ENCODE assay signal across 36 mouse cellular contexts in genomic region chr2:127318136-127318535, GRCm38 (mm10). TPM values are rescaled to one million over a fixed set of nuclear protein-coding genes. Genes with fewer than 3 reads are reported as not detected.
DNase-seq lines count a peak whose midpoint lies in the region; ATAC-seq and TF ChIP-seq lines count a peak whose summit lies in the region.
"Had no signal": no experiment of that assay in that cellular context is flagged by ENCODE, and none has a peak within 500 bp of the region (broad histone marks: within the 10 kb centered on the region; RNA-seq: fewer than 3 reads in every experiment).

No protein-coding gene starts in this region.

- no peak overlapping the region for H3K4me2 ChIP-seq in intestine, embryonic 15.5 days (replicated peaks)
- H3K4me2 ChIP-seq in stomach, postnatal 0 days (replicated peaks; ENCODE audit: low read depth) = no peak overlapping the region
- H3K4me2 ChIP-seq: embryonic facial prominence, embryonic 13.5 days; forebrain, embryonic 12.5 days; heart, embryonic 11.5 days; midbrain, embryonic 12.5 days; neural tube, embryonic 13.5 days had no signal

- 83% methylated on average over 4 of the region's 4 CpGs for WGBS in intestine, embryonic 15.5 days
- 83% methylated on average over 4 of the region's 4 CpGs for WGBS in stomach, postnatal 0 days

- H3K36me3 ChIP-seq in intestine, embryonic 15.5 days = no peaks in the 10 kb centered on the region
- H3K36me3 ChIP-seq in stomach, postnatal 0 days (ENCODE audit: control insufficient read depth, insufficient read depth, low read length) = no peaks in the 10 kb centered on the region
- H3K36me3 ChIP-seq: embryonic facial prominence, embryonic 13.5 days; forebrain, embryonic 12.5 days; hindbrain, embryonic 10.5 days; midbrain, embryonic 12.5 days; neural tube, embryonic 13.5 days had no signal

- no peak for TF ChIP-seq EP300 in stomach, postnatal 0 days (optimal IDR thresholded peaks at IDR 0.05)

- H3K4me1 ChIP-seq in intestine, embryonic 15.5 days (replicated peaks) = no peaks in the 10 kb centered on the region
- H3K4me1 ChIP-seq in stomach, postnatal 0 days (replicated peaks; ENCODE audit: control insufficient read depth, insufficient read depth) = no peaks in the 10 kb centered on the region
- H3K4me1 ChIP-seq: embryonic facial prominence, embryonic 13.5 days; forebrain, embryonic 12.5 days; midbrain, embryonic 12.5 days; neural tube, embryonic 13.5 days had no signal

- ATAC-seq in monocyte, adult 5-6 weeks (replicated peaks; ENCODE audit: insufficient number of reproducible peaks, low FRiP score, low TSS enrichment, poor library complexity, severe bottlenecking) = peak; percentile 29; the same call in 1 of the 2 replicates
- ATAC-seq in intestine, embryonic 15.5 days = no peak
- ATAC-seq in stomach, postnatal 0 days (ENCODE audit: low FRiP score, low TSS enrichment) = no peak
- ATAC-seq: hindbrain, postnatal 0 days had no signal

- no peaks in the 10 kb centered on the region for H3K9me3 ChIP-seq in intestine, embryonic 15.5 days
- no peaks in the 10 kb centered on the region for H3K9me3 ChIP-seq in stomach, postnatal 0 days (ENCODE audit: control insufficient read depth, low read length)
- H3K9me3 ChIP-seq: embryonic facial prominence, embryonic 13.5 days; forebrain, embryonic 12.5 days; hindbrain, embryonic 10.5 days; midbrain, embryonic 12.5 days; neural tube, embryonic 13.5 days had no signal

- no peak overlapping the region for H3K27ac ChIP-seq in intestine, embryonic 15.5 days
- no peak overlapping the region for H3K27ac ChIP-seq in stomach, postnatal 0 days (replicated peaks)
- H3K27ac ChIP-seq: embryonic facial prominence, embryonic 13.5 days; forebrain, embryonic 12.5 days; hindbrain, embryonic 10.5 days; hindbrain, postnatal 0 days; layer of hippocampus, adult 2 months; midbrain, embryonic 12.5 days; neural tube, embryonic 13.5 days had no signal

- intact Hi-C loops in heart, postnatal 10 days (cut with DNase I) = no loop called here

- H3K9ac ChIP-seq in intestine, embryonic 15.5 days = no peak overlapping the region
- H3K9ac ChIP-seq in stomach, postnatal 0 days (ENCODE audit: low read length) = no peak overlapping the region
- H3K9ac ChIP-seq: embryonic facial prominence, embryonic 13.5 days; forebrain, embryonic 12.5 days; midbrain, embryonic 12.5 days; neural tube, embryonic 13.5 days had no signal

- no peaks in the 10 kb centered on the region for H3K27me3 ChIP-seq in intestine, embryonic 15.5 days (replicated peaks)
- H3K27me3 ChIP-seq in stomach, postnatal 0 days (ENCODE audit: control insufficient read depth, insufficient read depth, low read length) = no peaks in the 10 kb centered on the region
- H3K27me3 ChIP-seq: embryonic facial prominence, embryonic 13.5 days; forebrain, embryonic 12.5 days; midbrain, embryonic 12.5 days; neural tube, embryonic 13.5 days had no signal

- TF ChIP-seq CTCF in stomach, postnatal 0 days (IDR thresholded peaks at IDR 0.05; ENCODE audit: low read depth) = no peak

- peak; percentile 74 for DNase-seq in heart, adult 11 months
- no peak for DNase-seq in heart, postnatal 10 days
- peak; percentile 45 to 58 for DNase-seq in CD8-positive naive resting alpha-beta T cell, adult 2 months (ENCODE audit: low read depth in 2 of 2, low spot score in 2 of 2)
- DNase-seq in thymus, postnatal 25 days = peak; percentile 47
- no peak for DNase-seq in kidney, adult 11 months
- no peak for DNase-seq in stomach, postnatal 0 days (ENCODE audit: low spot score)
- DNase-seq: adrenal gland, postnatal 10 days; cerebellum, adult 18-20 months; cerebellum, postnatal 36 days; embryo, embryonic 11 days; kidney, postnatal 25 days; lung, adult 2 months; lung, postnatal 14 days; right cerebral cortex, postnatal 4 days had no signal

- no peak overlapping the region for H3K4me3 ChIP-seq in intestine, embryonic 15.5 days (replicated peaks)
- no peak overlapping the region for H3K4me3 ChIP-seq in stomach, postnatal 0 days (ENCODE audit: low read depth, low read length)
- H3K4me3 ChIP-seq: embryonic facial prominence, embryonic 13.5 days; erythroblast, embryonic 14.5 days; forebrain, embryonic 12.5 days; hindbrain, embryonic 10.5 days; layer of hippocampus, adult 2 months; midbrain, embryonic 12.5 days; neural tube, embryonic 13.5 days had no signal

RNA-seq across cellular contexts. Expression of gene Dusp2, which starts 17.8 kb away (rescaled TPM):
- total RNA-seq in heart, postnatal 10 days (2021) = 1 to 10 TPM; 1.2 to 1.8 TPM
- total RNA-seq in monocyte, adult 5-6 weeks (2017) = 141 to 443 TPM (median 158 TPM) in 3 replicates
- 4.5 and 5.2 TPM in 2 replicates for polyA plus RNA-seq in intestine, embryonic 15.5 days (2015; fragmentation: Nextera tagmentation; extraction: Ambion mirVana)
- polyA plus RNA-seq in stomach, postnatal 0 days (2015; fragmentation: Nextera tagmentation; extraction: Ambion mirVana) = 2.6 and 3.2 TPM in 2 replicates

RNA-seq across cellular contexts. Expression of gene Astl, which starts 20.3 kb away (rescaled TPM):
- total RNA-seq in heart, postnatal 10 days (2021) = not detected
- total RNA-seq in monocyte, adult 5-6 weeks (2017) = 0.11 to 1.6 TPM (median 1.1 TPM) in 3 replicates
- not detected in 2 replicates for polyA plus RNA-seq in intestine, embryonic 15.5 days (2015; fragmentation: Nextera tagmentation; extraction: Ambion mirVana)
- polyA plus RNA-seq in stomach, postnatal 0 days (2015; fragmentation: Nextera tagmentation; extraction: Ambion mirVana) = not detected in 2 replicates
- total RNA-seq: gastrocnemius, adult 18-20 months; hindbrain, postnatal 0 days; layer of hippocampus, adult 2 months; layer of hippocampus, postnatal 25 days; left cerebral cortex, postnatal 10 days; liver, adult 2 months; MEL had no signal
- polyA plus RNA-seq: erythroblast, embryonic 14.5 days; forebrain, embryonic 12.5 days; gonadal fat pad, adult 2 months; heart, embryonic 11.5 days; heart, postnatal 0 days; hindbrain, embryonic 10.5 days; hindbrain, postnatal 0 days; kidney, embryonic 14.5 days; limb, embryonic 11.5 days; liver, adult 2 months; lung, adult 2 months; midbrain, embryonic 12.5 days; neural tube, embryonic 13.5 days; urinary bladder, adult 2 months had no signal

RNA-seq across cellular contexts. Expression of gene Adra2b, which starts 44.9 kb away (rescaled TPM):
- 1 to 10 TPM in 1 of 2 experiments, under 1 TPM in 1; 0.84 to 1.1 TPM for total RNA-seq in heart, postnatal 10 days (2021)
- 0.10 TPM in 1 of 3 replicates, not detected in the others for total RNA-seq in monocyte, adult 5-6 weeks (2017)
- 1.3 and 1.7 TPM in 2 replicates for polyA plus RNA-seq in intestine, embryonic 15.5 days (2015; fragmentation: Nextera tagmentation; extraction: Ambion mirVana)
- polyA plus RNA-seq in stomach, postnatal 0 days (2015; fragmentation: Nextera tagmentation; extraction: Ambion mirVana) = 0.36 and 0.57 TPM in 2 replicates
- total RNA-seq: megakaryocyte progenitor cell, adult 5-6 weeks; MEL had no signal

RNA-seq across cellular contexts. Expression of gene Stard7, which starts 48.1 kb away (rescaled TPM):
- 100 to 1,000 TPM; 184 to 187 TPM for total RNA-seq in heart, postnatal 10 days (2021)
- 76.8 to 93.7 TPM (median 93.1 TPM) in 3 replicates for total RNA-seq in monocyte, adult 5-6 weeks (2017)
- polyA plus RNA-seq in intestine, embryonic 15.5 days (2015; fragmentation: Nextera tagmentation; extraction: Ambion mirVana) = 89.1 and 89.5 TPM in 2 replicates
- 57.3 and 62.7 TPM in 2 replicates for polyA plus RNA-seq in stomach, postnatal 0 days (2015; fragmentation: Nextera tagmentation; extraction: Ambion mirVana)

Comparison
In these comparisons a context has a peak if more than half of its experiments do, and no peak if none do; other contexts are left out.
1. DNase-seq: peak in heart, adult 11 months (single experiment), CD8-positive naive resting alpha-beta T cell, adult 2 months (2 of 2) and thymus, postnatal 25 days (single experiment); none in heart, postnatal 10 days (0 of 2), kidney, adult 11 months (single experiment) and stomach, postnatal 0 days (single experiment).
2. RNA of gene Dusp2, which starts 17.8 kb away (total RNA-seq): 141 to 443 TPM in monocyte, adult 5-6 weeks; 1.2 to 1.8 TPM in heart, postnatal 10 days; every median in the first group is over 10 times any median in the second.